Mouse (Mus musculus): Measurements from ENCODE around the gene Crip2. TPM values are rescaled to one million over a fixed set of nuclear protein-coding genes. Genes with fewer than 3 reads are reported as not detected.

The Crip2 gene
- polyA plus RNA-seq, 1 experiment from 2014 or later, result 273 TPM

GRCm38 (mm10) chr12:113132567-113132966 is 7.5 kb upstream of the Crip2 start:
- ATAC-seq (ENCODE audit: insufficient read depth), result peak; percentile 72
- no peaks in the 10 kb centered on the region for H3K9me3 ChIP-seq (ENCODE audit: low read depth, low read length)
- H3K4me3 ChIP-seq (ENCODE audit: low read depth, low read length), result no peak overlapping the region
- no peak for TF ChIP-seq CTCF (IDR thresholded peaks at IDR 0.05; ENCODE audit: low read depth)
- peaks cover 100% of the 10 kb centered on the region for H3K36me3 ChIP-seq (ENCODE audit: insufficient read depth)
- H3K4me1 ChIP-seq (ENCODE audit: insufficient read depth), result no peaks in the 10 kb centered on the region
- DNase-seq, result peak; percentile 64
- 34% methylated on average over 2 of the region's 2 CpGs for WGBS
- no peaks in the 10 kb centered on the region for H3K27me3 ChIP-seq (ENCODE audit: insufficient read depth, low read length)
- H3K27ac ChIP-seq (ENCODE audit: low read depth), result peak overlapping the region; percentile 24; the same call in 1 of the 2 replicates
- H3K9ac ChIP-seq, result no peak overlapping the region
- no peak overlapping the region for H3K4me2 ChIP-seq

- no peak overlapping the region for H3K9ac ChIP-seq
- no peak overlapping the region for H3K27ac ChIP-seq (ENCODE audit: low read depth)
- no peak for TF ChIP-seq CTCF (IDR thresholded peaks at IDR 0.05; ENCODE audit: low read depth)
- H3K9me3 ChIP-seq (ENCODE audit: low read depth, low read length), result no peaks in the 10 kb centered on the region
- peaks cover 100% of the 10 kb centered on the region for H3K36me3 ChIP-seq (ENCODE audit: insufficient read depth)
- DNase-seq (no peak), ATAC-seq (ENCODE audit: insufficient read depth) (no peak; the same call in 1 of the 2 replicates)
- no peak overlapping the region for H3K4me3 ChIP-seq (ENCODE audit: low read depth, low read length)
- H3K4me1 ChIP-seq (ENCODE audit: insufficient read depth), result no peaks in the 10 kb centered on the region
- H3K27me3 ChIP-seq (ENCODE audit: insufficient read depth, low read length), result no peaks in the 10 kb centered on the region
- 90% methylated on average over 9 of the region's 9 CpGs for WGBS
- H3K4me2 ChIP-seq, result no peak overlapping the region
Observed at GRCm38 (mm10) chr12:113133260-113133659, 6.8 kb upstream of the Crip2 start.

GRCm38 (mm10) chr12:113133861-113134403 is 6.1 kb upstream of the Crip2 start:
- H3K4me3 ChIP-seq (ENCODE audit: low read depth, low read length), result no peak overlapping the region
- no peak for ATAC-seq (ENCODE audit: insufficient read depth)
- no peak for TF ChIP-seq CTCF (IDR thresholded peaks at IDR 0.05; ENCODE audit: low read depth)
- H3K27me3 ChIP-seq (ENCODE audit: insufficient read depth, low read length), result no peaks in the 10 kb centered on the region
- no peak for DNase-seq
- H3K36me3 ChIP-seq (ENCODE audit: insufficient read depth), result peaks cover 99% of the 10 kb centered on the region
- H3K4me2 ChIP-seq, result no peak overlapping the region
- no peak overlapping the region for H3K27ac ChIP-seq (ENCODE audit: low read depth)
- H3K9ac ChIP-seq, result no peak overlapping the region
- WGBS, result 68% methylated on average over 5 of the region's 5 CpGs
- H3K9me3 ChIP-seq (ENCODE audit: low read depth, low read length), result no peaks in the 10 kb centered on the region
- peaks cover 3% of the 10 kb centered on the region for H3K4me1 ChIP-seq (ENCODE audit: insufficient read depth)

- 84% methylated on average over 4 of the region's 4 CpGs for WGBS
- no peak for TF ChIP-seq CTCF (IDR thresholded peaks at IDR 0.05; ENCODE audit: low read depth)
- H3K36me3 ChIP-seq (ENCODE audit: insufficient read depth), result peaks cover 93% of the 10 kb centered on the region
Observed at GRCm38 (mm10) chr12:113134502-113134901, 5.5 kb upstream of the Crip2 start.

GRCm38 (mm10) chr12:113135401-113135800 is 4.6 kb upstream of the Crip2 start:
- Histone ChIP-seq H3K27me3 (ENCODE audit: insufficient read depth, low read length) (no peaks in the 10 kb centered on the region), H3K36me3 (ENCODE audit: insufficient read depth) (peaks cover 84% of the 10 kb centered on the region), H3K4me2 (no peak overlapping the region), H3K4me1 (ENCODE audit: insufficient read depth) (peaks cover 7% of the 10 kb centered on the region), H3K9me3 (ENCODE audit: low read depth, low read length) (no peaks in the 10 kb centered on the region), H3K4me3 (ENCODE audit: low read depth, low read length) (no peak overlapping the region), H3K27ac (ENCODE audit: low read depth) (no peak overlapping the region), H3K9ac (no peak overlapping the region)
- whole genome bisulfite sequencing, result 84% methylated on average over 7 of the region's 7 CpGs
- DNase-seq (no peak), ATAC-seq (ENCODE audit: insufficient read depth) (no peak)
- no peak for TF ChIP-seq CTCF (IDR thresholded peaks at IDR 0.05; ENCODE audit: low read depth)

More at GRCm38 (mm10) chr12:113134502-113134901, 5.5 kb upstream of the Crip2 start:
- no peaks in the 10 kb centered on the region for H3K9me3 ChIP-seq (ENCODE audit: low read depth, low read length)
- H3K4me2 ChIP-seq, result no peak overlapping the region
- H3K4me1 ChIP-seq (ENCODE audit: insufficient read depth), result peaks cover 7% of the 10 kb centered on the region
- no peak overlapping the region for H3K9ac ChIP-seq
- H3K4me3 ChIP-seq (ENCODE audit: low read depth, low read length), result no peak overlapping the region
- no peak for DNase-seq
- H3K27me3 ChIP-seq (ENCODE audit: insufficient read depth, low read length), result no peaks in the 10 kb centered on the region
- no peak overlapping the region for H3K27ac ChIP-seq (ENCODE audit: low read depth)
- ATAC-seq (ENCODE audit: insufficient read depth), result no peak

- H3K9me3 ChIP-seq (ENCODE audit: low read depth, low read length), result no peaks in the 10 kb centered on the region
- DNase-seq (no peak), ATAC-seq (ENCODE audit: insufficient read depth) (no peak)
- H3K27me3 ChIP-seq (ENCODE audit: insufficient read depth, low read length), result no peaks in the 10 kb centered on the region
- H3K4me3 ChIP-seq (ENCODE audit: low read depth, low read length), result no peak overlapping the region
- no peak overlapping the region for H3K9ac ChIP-seq
- 74% methylated on average over 17 of the region's 17 CpGs for WGBS
- TF ChIP-seq CTCF (IDR thresholded peaks at IDR 0.05; ENCODE audit: low read depth), result 0 out of 2 replicates have a peak, but pooled peaks have one; percentile 13
- no peak overlapping the region for H3K27ac ChIP-seq (ENCODE audit: low read depth)
- peaks cover 12% of the 10 kb centered on the region for H3K4me1 ChIP-seq (ENCODE audit: insufficient read depth)
- H3K4me2 ChIP-seq, result no peak overlapping the region
- H3K36me3 ChIP-seq (ENCODE audit: insufficient read depth), result peaks cover 73% of the 10 kb centered on the region
Observed at GRCm38 (mm10) chr12:113136492-113137020, 3.5 kb upstream of the Crip2 start.

- peaks cover 63% of the 10 kb centered on the region for H3K36me3 ChIP-seq (ENCODE audit: insufficient read depth)
- ATAC-seq (ENCODE audit: insufficient read depth), result no peak
- H3K27me3 ChIP-seq (ENCODE audit: insufficient read depth, low read length), result no peaks in the 10 kb centered on the region
- TF ChIP-seq CTCF (IDR thresholded peaks at IDR 0.05; ENCODE audit: low read depth), result no peak
- 77% methylated on average over 18 of the region's 18 CpGs for WGBS
- no peaks in the 10 kb centered on the region for H3K9me3 ChIP-seq (ENCODE audit: low read depth, low read length)
- no peak overlapping the region for H3K4me2 ChIP-seq
- no peak overlapping the region for H3K9ac ChIP-seq
- H3K4me1 ChIP-seq (ENCODE audit: insufficient read depth), result peaks cover 22% of the 10 kb centered on the region
- H3K27ac ChIP-seq (ENCODE audit: low read depth), result peak overlapping the region; percentile 10; the same call in 1 of the 2 replicates
- no peak overlapping the region for H3K4me3 ChIP-seq (ENCODE audit: low read depth, low read length)
- DNase-seq, result no peak
Observed at GRCm38 (mm10) chr12:113137260-113138213, 2.5 kb upstream of the Crip2 start.

Measured in lung, embryonic 14.5 days (tissue).